Mouse (Mus musculus): Measurements from ENCODE around the gene Ccdc85c.

DNA sequence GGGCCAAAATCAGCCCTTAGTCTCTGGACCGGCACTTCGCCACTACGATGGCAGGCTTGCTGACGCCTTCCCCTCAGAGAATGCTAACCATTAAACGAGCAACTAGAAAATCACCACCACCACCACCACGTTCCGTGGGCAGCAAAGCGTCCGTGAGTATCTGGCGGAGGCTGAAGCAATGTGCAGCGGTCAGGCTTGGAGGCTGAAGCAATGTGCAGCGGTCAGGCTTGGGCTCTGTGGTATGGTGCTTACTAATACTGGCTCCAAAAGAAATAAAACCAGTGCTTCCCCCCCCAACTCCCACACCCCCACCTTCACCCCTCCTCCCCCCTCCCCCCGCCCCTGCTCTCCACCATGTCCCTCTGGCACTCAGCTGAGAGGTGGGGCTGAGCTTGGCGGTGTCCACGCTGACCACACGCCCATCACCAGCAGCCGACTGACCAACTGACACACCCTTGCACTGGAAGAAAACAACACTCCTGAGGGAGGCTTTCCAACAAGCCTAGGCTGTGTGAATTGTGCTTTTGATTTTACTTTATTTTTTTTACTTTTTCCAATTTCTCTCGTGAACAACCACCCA is 39.2 kb downstream of the Ccdc85c start:
- TF ChIP-seq POLR2A (IDR thresholded peaks at IDR 0.05; ENCODE audit: borderline replicate concordance, insufficient read depth, low read length) (no peak), CTCF (IDR thresholded peaks at IDR 0.05; ENCODE audit: borderline replicate concordance, insufficient read depth, low read depth, low read length) (no peak)

Measured in cerebellum, adult 2 months (tissue).